Mouse (Mus musculus) cortical plate, adult 2 months (tissue): ENCODE measurements around the gene Stk11. TPM values are rescaled to one million over a fixed set of nuclear protein-coding genes. Genes with fewer than 3 reads are reported as not detected.
A peak's percentile ranks its signal among the peaks of the same experiment; 100 is the strongest.

ENCODE experiments used
- H3K27ac ChIP-seq: fragments of 200-500 bp; 2 replicates; pipeline ENCODE4 v1.5.1; 2012; ENCODE audit warnings: low read length, control low read depth, inconsistent platforms; ENCODE audit not compliant: insufficient read depth
- H3K4me1 ChIP-seq: fragments of 200-500 bp; 2 replicates; pipeline ENCODE4 v1.6.1; 2011; ENCODE audit warnings: low read length; ENCODE audit not compliant: control insufficient read depth, insufficient read depth
- H3K4me3 ChIP-seq: fragments of 200-500 bp; 2 replicates; pipeline ENCODE4 v1.5.1; 2011; ENCODE audit warnings: mild to moderate bottlenecking, low read length, control low read depth; ENCODE audit not compliant: insufficient read depth
- CTCF ChIP-seq: fragments of 200-500 bp; IDR thresholded peaks from 2 replicates; pipeline ENCODE4 v1.5.1; 2011; ENCODE audit warnings: mild to moderate bottlenecking, control low read depth, low read length; ENCODE audit not compliant: insufficient read depth; ENCODE audit errors: extremely low read depth
- POLR2A ChIP-seq: fragments of 200-500 bp; IDR thresholded peaks from 2 replicates; pipeline ENCODE4 v1.6.1; 2011; ENCODE audit warnings: mild to moderate bottlenecking, low read length, control low read depth; ENCODE audit not compliant: insufficient read depth; ENCODE audit errors: extremely low read depth
- polyA plus RNA-seq: library from polyadenylated mRNA; depleted of rRNA; stranded (reverse); fragments of >200 nt; gene quantifications from 2 replicates; pipeline ENCODE4 v1.2.3, GENCODE M21; 2012

Stk11 gene
- polyA plus RNA-seq, 1 experiment, result 94.2 TPM

DNA sequence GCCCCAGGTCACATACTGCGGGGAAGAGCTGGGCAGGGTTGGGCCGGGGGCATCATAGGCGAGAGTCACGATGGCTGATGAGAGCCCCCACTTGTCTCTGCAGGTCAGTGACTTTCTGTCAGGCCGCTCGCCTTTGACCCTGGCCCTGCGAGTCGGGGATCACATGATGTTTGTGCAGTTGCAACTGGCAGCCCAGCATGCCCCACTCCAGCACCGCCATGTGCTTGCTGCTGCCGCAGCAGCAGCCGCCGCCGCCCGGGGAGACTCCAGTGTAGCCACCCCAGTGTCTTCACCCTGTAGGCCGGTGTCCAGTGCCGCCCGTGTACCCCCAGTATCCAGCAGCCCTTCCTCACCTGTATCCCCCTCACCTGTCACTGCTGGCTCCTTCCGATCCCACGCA, 38.1 kb downstream of the Stk11 start:
- Histone ChIP-seq H3K4me1 (no peaks in the 10 kb centered on the region; the same call in 1 of the 2 replicates), H3K27ac (no peak overlapping the region), H3K4me3 (no peak overlapping the region)
- TF ChIP-seq CTCF (no peak), POLR2A (no peak)

- Histone ChIP-seq H3K4me1 (peaks cover 2% of the 10 kb centered on the region), H3K27ac (no peak overlapping the region), H3K4me3 (no peak overlapping the region)
- TF ChIP-seq CTCF (no peak), POLR2A (no peak)
Observed at GRCm38 (mm10) chr10:80154384-80154783, 38.8 kb downstream of the Stk11 start.

- TF ChIP-seq CTCF, result no peak
- TF ChIP-seq POLR2A, result no peak
- H3K4me3 ChIP-seq, result no peak overlapping the region
- H3K27ac ChIP-seq, result 0 out of 2 replicates have a peak overlapping the region, but pooled peaks have one; percentile 25
- H3K4me1 ChIP-seq, result peaks cover 3% of the 10 kb centered on the region
Observed at GRCm38 (mm10) chr10:80155277-80155676, 39.7 kb downstream of the Stk11 start.

DNA sequence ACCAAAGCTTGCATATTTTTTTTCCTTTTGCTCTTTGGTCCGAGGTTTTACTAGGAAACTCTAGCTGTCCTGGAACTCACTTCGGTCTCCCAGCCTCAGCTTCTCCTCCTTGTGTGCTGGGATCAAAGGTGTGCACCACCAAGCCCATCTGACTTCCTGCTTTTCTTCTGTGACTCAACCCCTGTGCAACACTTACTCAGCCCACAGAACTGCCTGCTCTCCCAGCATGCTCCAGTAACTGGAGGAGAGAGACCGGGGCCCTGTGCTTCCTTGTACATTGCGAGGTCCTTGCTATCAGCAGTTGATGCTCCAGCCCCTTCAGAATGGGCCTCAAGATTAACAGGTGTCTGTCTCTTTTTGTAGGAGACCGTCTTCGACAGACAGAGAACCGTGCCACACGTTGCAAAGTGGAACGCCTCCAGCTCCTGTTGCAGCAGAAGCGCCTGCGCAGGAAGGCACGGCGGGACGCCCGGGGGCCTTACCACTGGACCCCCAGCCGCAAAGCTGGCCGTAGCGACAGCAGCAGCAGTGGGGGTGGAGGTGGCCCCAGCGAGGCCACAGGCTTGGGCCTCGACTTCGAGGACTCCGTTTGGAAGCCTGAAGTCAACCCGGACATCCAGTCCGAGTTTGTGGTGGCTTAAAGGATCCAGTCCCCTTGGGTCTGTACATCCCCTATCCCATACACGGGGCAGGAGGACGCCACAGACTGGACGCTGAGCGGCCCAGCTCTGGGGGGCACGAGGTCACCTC, 40.6 kb downstream of the Stk11 start:
- Histone ChIP-seq H3K27ac (peak overlapping the region; percentile 69), H3K4me3 (no peak overlapping the region), H3K4me1 (peaks cover 6% of the 10 kb centered on the region)
- no peak for TF ChIP-seq POLR2A
- TF ChIP-seq CTCF, result no peak

DNA sequence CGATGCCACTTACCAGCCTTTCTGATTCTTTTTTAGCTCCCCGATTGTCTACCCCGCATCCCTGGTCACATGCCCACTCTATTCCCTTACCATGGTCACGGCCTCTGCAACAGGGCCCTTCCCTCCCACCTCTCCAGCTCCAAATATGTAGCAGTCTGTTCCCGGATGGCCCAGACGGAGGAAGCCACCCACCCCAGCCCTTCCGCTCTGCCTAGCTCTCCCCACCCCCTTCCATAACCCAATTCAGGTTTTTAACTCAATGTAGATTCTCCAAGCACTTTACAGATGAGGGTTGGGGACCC, 41.1 kb downstream of the Stk11 start:
- Histone ChIP-seq H3K27ac (peak overlapping the region; percentile 69), H3K4me1 (peaks cover 6% of the 10 kb centered on the region), H3K4me3 (no peak overlapping the region)
- no peak for TF ChIP-seq CTCF
- TF ChIP-seq POLR2A, result no peak

DNA sequence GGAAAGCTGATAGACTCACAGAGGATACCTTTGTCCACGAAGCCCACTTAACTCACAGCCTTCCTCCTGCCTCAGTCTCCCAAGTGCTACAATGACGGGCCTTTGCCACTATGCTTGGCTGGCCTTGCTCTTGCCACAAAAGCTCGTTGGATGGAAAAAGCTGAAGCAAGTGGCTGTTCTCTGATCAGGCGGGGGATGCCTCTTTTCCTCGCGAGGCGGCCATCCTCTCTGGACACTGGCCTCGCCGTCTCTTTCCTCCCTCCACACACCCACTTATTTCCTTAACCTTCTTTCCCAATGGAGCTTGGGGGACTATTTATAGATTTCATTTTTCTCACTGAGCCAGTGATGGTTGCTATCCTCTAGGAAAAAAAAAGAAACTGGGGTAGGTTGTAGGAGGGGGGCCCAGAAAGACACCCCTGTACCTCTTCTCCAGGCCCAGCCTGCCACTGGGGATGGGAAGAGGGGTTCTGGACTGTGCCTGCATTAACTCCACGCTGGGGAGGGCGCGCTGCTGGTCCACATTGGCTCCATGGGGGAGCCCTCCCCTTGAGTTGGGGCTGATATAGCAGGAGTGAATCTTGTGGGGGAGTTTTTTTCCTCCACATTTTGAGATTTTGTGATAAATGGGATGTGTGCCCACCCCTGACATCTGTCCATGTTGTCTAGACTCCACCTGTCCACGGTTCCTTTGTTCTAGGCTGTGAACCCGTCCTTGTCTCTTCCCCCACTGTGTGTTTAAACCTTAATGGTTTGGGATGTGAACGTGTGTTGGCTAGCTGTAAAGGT, 41.7 kb downstream of the Stk11 start:
- Histone ChIP-seq H3K4me1 (peaks cover 6% of the 10 kb centered on the region), H3K4me3 (no peak overlapping the region)
- TF ChIP-seq POLR2A (peak; percentile 16; the same call in 1 of the 2 replicates), CTCF (no peak)

GRCm38 (mm10) chr10:80158307-80158986, 42.8 kb downstream of the Stk11 start:
- H3K4me3 ChIP-seq, result no peak overlapping the region
- no peak for TF ChIP-seq CTCF
- TF ChIP-seq POLR2A, result 0 out of 2 replicates have a peak, but pooled peaks have one; percentile 27
- peak overlapping the region; percentile 61 for H3K27ac ChIP-seq
- H3K4me1 ChIP-seq, result peaks cover 6% of the 10 kb centered on the region

More for the DNA sequence above, 41.7 kb downstream of the Stk11 start:
- peak overlapping the region; percentile 80 for H3K27ac ChIP-seq

DNA sequence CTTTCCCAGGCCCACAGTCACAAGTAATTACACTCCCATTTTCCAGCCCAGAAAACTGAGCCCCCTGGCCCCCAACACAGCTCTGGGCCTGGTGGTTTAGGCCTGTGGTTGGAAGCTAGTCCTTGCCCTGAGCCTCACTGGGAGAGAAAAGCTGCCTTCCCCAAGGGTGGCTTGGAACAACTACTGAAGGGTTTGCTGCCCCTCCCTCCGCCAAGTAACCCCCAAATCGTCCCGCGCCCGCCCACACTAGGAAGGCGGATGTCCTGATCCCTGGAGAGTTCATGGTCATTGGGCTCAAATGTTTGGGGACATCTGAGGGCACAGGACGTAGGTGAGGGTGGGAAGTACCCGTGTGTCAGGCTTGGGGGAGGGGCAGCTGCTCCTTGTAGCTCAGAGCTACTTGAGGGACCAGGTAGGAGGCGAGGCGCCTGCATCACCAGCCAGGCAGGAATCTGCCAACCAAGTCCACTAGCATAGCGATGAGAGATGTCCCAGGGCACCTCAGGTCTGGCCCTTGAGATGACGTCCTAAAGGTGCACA, 43.5 kb downstream of the Stk11 start:
- Histone ChIP-seq H3K4me1 (peaks cover 7% of the 10 kb centered on the region), H3K4me3 (peak overlapping the region; percentile 17), H3K27ac (peak overlapping the region; percentile 61)
- TF ChIP-seq CTCF (no peak), POLR2A (0 out of 2 replicates have a peak, but pooled peaks have one; percentile 0)
